Mouse (Mus musculus) heart, embryonic 10.5 days (tissue): ENCODE measurements around the gene Ccdc157. TPM values are rescaled to one million over a fixed set of nuclear protein-coding genes. Genes with fewer than 3 reads are reported as not detected.
A peak's percentile ranks its signal among the peaks of the same experiment; 100 is the strongest.
"Not testable (repeated sequence)": the region's sequence is repeated elsewhere in the genome, so short reads cannot be mapped to it uniquely, and the experiment has no call there.

Source experiments
- DNase-seq: peaks from one replicate; pipeline ENCODE4 v3.0.0-alpha.2; 2017; ENCODE audit warnings: low spot score
- H3K27ac ChIP-seq: fragments of 300-500 bp; sonication (generic); 2 replicates; pipeline ENCODE4 v1.5.1; 2016; ENCODE audit warnings: mild to moderate bottlenecking
- H3K27me3 ChIP-seq: fragments of 300-500 bp; sonication (generic); 2 replicates; pipeline ENCODE4 v1.6.1; 2016; ENCODE audit warnings: mild to moderate bottlenecking; ENCODE audit not compliant: poor library complexity, insufficient read depth, severe bottlenecking
- H3K36me3 ChIP-seq: fragments of 300-500 bp; sonication (generic); 2 replicates; pipeline ENCODE4 v1.6.1; 2016; ENCODE audit warnings: mild to moderate bottlenecking, moderate library complexity
- H3K4me1 ChIP-seq: fragments of 300-500 bp; sonication (generic); 2 replicates; pipeline ENCODE4 v1.6.1; 2016; ENCODE audit warnings: mild to moderate bottlenecking
- H3K4me3 ChIP-seq: fragments of 300-500 bp; sonication (generic); 2 replicates; pipeline ENCODE4 v1.5.1; 2016; ENCODE audit warnings: mild to moderate bottlenecking, moderate library complexity
- H3K9me3 ChIP-seq: fragments of 300-500 bp; sonication (generic); 2 replicates; pipeline ENCODE4 v1.6.1; 2016; ENCODE audit warnings: mild to moderate bottlenecking, moderate library complexity
- WGBS: fragments of 180-500 bp; shearing (Covaris S2); methylation state at CpG from one replicate; pipeline ENCODE4 v1.1.7; 2016; 5-methylcytosine and 5-hydroxymethylcytosine counted together
- polyA plus RNA-seq: library from polyadenylated mRNA; unstranded; fragments of >200 nt; fragmentation: Nextera tagmentation; extraction: Ambion mirVana; gene quantifications from 2 replicates; pipeline ENCODE4 v1.2.1, GENCODE M21; 2016

The Ccdc157 gene
- polyA plus RNA-seq, 1 experiment from 2014 or later = 4.2 TPM

DNA sequence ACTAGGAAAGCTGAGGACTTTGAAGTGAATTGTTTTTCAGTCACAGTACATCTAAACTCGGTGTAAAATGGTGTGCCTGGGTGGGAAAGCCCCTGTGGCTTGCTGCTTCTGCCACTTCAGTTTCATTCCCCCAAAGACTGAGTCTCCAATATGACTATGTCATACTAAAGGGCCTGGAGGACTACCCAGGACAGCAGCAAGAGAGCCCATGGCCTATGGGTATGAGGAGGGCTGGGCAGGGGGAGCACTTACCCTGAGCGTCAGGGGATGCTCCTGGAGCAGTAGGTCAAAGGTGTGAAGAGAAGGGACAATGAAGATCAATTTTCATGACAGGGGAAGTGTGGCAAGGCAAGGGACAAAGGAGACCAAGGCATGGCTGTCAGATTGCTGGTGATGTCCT, 21.1 kb downstream of the Ccdc157 start:
- Histone ChIP-seq H3K4me3 (no peak overlapping the region), H3K4me1 (peaks cover 14% of the 10 kb centered on the region), H3K9me3 (no peaks in the 10 kb centered on the region), H3K36me3 (peaks cover 68% of the 10 kb centered on the region), H3K27ac (no peak overlapping the region), H3K27me3 (no peaks in the 10 kb centered on the region)
- DNase-seq = no peak
- 82% methylated on average over 2 of the region's 2 CpGs for WGBS

DNA sequence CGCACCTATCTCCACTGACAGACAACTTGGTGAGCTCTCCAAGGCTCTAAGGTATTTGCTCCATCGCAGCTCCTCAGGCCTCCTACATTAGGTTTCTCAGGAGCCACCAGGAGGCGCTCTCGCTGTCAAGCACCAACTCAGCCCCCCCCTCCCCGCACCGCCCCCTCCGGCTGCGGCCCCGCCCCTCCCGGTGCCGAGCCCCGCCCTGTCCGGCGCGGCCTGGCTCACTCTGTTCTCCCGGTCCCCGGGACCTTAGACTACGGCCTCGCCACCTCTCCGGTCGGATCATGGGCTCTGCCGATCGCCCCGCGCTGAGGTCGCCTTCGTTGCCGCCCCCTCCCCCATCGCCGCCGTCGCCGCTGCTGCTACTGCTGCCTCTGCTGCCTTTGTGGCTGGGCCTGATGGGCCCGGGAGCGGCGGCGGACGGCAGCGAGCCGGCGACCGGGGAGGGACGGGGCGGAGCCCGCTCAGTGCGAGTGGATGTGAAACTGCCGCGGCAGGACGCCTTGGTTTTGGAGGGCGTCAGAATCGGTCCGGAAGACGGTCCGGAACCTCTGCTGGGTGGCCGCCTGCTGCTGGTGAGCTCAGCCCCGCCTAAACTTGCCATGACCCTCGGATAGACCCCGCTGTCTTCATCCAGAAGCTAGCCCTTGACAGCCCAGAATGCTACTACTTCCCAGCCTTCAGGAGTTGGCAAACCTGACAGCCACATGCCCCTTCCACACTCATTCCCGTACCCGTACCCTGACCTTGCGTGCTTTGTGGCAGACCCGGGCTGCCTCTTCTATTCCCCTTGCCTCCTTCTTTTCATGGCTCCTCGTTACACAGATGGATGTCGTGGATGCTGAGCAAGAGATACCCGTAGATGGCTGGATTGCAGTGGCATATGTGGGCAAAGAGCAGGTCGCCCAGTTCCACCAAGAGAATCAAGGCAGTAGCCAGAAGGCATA, 24.8 kb downstream of the Ccdc157 start, which contains the start of gene Rnf215:
TSS of gene Rnf215 (plus strand) at position 217 of the 950 bp plus-strand sequence.
- H3K27ac ChIP-seq = peak within 1 kb of the TSS; percentile 97
- no peaks in the 10 kb centered on the region for H3K27me3 ChIP-seq
- peaks cover 18% of the 10 kb centered on the region for H3K4me1 ChIP-seq
- no peaks in the 10 kb centered on the region for H3K9me3 ChIP-seq
- peak; percentile 94 for DNase-seq
- 2% methylated on average over 66 of the region's 66 CpGs for WGBS
- H3K36me3 ChIP-seq = peaks cover 31% of the 10 kb centered on the region
- peak within 1 kb of the TSS; percentile 93 for H3K4me3 ChIP-seq

DNA sequence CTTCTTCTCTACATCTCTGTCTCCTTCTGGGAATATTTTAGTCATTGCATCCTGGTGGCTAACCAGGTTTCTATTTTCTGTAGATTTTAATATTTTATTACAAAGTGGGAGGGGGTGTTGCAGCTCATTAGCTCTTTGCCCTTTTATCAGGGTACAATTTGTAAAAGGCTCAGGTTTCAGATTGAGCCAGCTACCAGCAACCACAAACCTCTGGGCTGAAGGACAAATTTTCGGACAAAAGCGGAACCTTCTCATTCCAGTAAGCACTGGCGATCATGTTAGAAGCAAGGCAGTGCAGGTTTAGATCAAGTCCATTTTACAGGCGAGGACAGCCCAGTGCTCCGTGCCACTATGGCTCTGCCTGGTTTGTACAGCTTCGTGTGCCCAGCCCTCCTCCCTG, 25.7 kb downstream of the Ccdc157 start:
- Histone ChIP-seq H3K9me3 (no peaks in the 10 kb centered on the region), H3K4me1 (peaks cover 18% of the 10 kb centered on the region), H3K4me3 (no peak overlapping the region), H3K27me3 (no peaks in the 10 kb centered on the region), H3K36me3 (peaks cover 23% of the 10 kb centered on the region), H3K27ac (no peak overlapping the region)
- 50% methylated on average over 6 of the region's 6 CpGs for WGBS
- no peak for DNase-seq

DNA sequence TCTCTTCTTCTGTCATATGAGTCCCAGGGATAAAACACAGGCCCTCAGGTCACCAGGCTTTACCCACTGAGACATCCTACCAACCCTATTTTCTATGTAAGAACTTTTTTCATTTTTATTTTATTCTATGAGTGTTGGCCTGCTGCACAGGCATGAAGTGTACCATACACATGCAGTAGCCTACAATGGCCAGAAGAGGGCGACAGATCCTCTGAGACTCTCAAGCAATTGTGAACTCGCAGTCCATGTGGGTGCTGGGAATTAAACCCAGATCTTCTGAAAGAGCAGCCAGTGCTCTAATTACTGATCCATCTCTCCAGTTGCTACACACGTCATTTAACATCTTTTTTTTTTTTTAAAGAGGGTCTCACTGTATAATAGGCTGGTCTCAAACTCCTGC, 26.6 kb downstream of the Ccdc157 start:
- no peak for DNase-seq
- no peaks in the 10 kb centered on the region for H3K27me3 ChIP-seq
- no peak overlapping the region for H3K27ac ChIP-seq
- H3K36me3 ChIP-seq = peaks cover 17% of the 10 kb centered on the region
- H3K4me1 ChIP-seq = peaks cover 18% of the 10 kb centered on the region
- no peaks in the 10 kb centered on the region for H3K9me3 ChIP-seq
- 48% methylated on average over 3 of the region's 3 CpGs for WGBS
- no peak overlapping the region for H3K4me3 ChIP-seq

DNA sequence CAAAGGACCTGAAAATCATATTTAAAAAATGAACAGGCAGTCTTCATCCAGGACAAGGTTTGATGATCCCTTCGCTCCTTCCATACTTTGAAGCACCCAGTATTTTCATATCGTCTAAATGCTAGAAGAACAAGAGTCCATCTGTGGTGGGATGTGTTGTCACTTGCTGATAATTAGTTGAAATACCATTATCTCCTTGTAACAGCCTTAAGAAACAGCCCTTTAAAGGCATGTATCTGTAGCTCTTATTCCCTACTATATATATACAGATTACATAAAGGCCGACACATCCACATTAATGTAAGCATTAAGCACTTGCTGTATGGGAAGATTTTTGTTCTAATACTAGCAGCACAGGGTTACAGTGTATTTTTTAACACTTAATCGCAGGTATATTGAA, 31.6 kb downstream of the Ccdc157 start:
- H3K36me3 ChIP-seq, H3K4me3 ChIP-seq, H3K27ac ChIP-seq, H3K9me3 ChIP-seq, DNase-seq, H3K4me1 ChIP-seq, H3K27me3 ChIP-seq: not testable (repeated sequence)
- WGBS = 78% methylated on average over 4 of the region's 4 CpGs

DNA sequence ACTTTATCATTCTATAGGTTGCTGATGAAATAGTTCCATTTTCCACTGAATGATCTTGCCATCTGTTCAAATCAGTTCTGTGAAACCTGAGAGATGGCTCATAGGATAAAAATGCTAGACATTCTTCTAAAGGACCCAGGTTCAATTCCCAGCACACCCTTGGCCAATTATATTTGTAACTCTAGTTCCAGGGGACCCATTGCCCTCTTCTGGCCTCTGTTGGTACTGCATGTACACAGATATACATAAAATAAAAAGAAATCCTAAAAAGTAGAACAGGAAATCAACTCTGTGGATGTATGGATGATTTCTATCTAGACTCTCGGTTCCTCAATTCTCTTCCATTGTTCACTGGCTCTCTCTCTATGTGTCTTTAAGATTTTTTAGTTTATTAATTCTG, 33.0 kb downstream of the Ccdc157 start:
- DNase-seq = no peak
- Histone ChIP-seq H3K4me3 (no peak overlapping the region), H3K27me3 (peaks cover under 1% of the 10 kb centered on the region; the same call in 1 of the 2 replicates), H3K36me3 (no peaks in the 10 kb centered on the region), H3K4me1 (peaks cover 4% of the 10 kb centered on the region; the same call in 1 of the 2 replicates), H3K9me3 (no peaks in the 10 kb centered on the region; the same call in none of the 2 replicates), H3K27ac (no peak overlapping the region)
- WGBS = 78% methylated on average over 1 of the region's 1 CpGs

DNA sequence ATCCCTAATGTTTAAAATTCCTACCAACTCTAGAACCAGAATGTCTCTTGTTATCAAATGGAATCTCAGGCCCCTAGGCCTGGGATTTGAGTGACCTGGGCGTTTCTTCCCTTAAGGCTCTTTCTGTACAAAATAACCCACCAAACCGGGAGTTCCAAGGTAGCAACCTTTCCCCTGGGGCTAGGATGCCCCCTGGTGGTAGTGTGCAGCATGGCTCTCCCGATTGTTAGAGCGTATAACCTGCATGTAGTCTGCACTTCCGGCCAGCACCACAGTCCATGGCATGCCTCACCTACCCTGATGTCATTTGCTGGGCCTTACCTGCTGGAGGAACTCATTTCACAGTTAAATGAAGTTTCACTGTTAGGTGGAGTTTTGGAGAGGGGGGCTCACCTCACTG, 36.2 kb downstream of the Ccdc157 start:
- peaks cover 17% of the 10 kb centered on the region for H3K4me1 ChIP-seq
- H3K9me3 ChIP-seq = no peaks in the 10 kb centered on the region; the same call in none of the 2 replicates
- H3K4me3 ChIP-seq = no peak overlapping the region
- WGBS = 66% methylated on average over 5 of the region's 5 CpGs
- DNase-seq = no peak
- no peaks in the 10 kb centered on the region for H3K36me3 ChIP-seq
- H3K27me3 ChIP-seq = peaks cover 29% of the 10 kb centered on the region
- no peak overlapping the region for H3K27ac ChIP-seq

DNA sequence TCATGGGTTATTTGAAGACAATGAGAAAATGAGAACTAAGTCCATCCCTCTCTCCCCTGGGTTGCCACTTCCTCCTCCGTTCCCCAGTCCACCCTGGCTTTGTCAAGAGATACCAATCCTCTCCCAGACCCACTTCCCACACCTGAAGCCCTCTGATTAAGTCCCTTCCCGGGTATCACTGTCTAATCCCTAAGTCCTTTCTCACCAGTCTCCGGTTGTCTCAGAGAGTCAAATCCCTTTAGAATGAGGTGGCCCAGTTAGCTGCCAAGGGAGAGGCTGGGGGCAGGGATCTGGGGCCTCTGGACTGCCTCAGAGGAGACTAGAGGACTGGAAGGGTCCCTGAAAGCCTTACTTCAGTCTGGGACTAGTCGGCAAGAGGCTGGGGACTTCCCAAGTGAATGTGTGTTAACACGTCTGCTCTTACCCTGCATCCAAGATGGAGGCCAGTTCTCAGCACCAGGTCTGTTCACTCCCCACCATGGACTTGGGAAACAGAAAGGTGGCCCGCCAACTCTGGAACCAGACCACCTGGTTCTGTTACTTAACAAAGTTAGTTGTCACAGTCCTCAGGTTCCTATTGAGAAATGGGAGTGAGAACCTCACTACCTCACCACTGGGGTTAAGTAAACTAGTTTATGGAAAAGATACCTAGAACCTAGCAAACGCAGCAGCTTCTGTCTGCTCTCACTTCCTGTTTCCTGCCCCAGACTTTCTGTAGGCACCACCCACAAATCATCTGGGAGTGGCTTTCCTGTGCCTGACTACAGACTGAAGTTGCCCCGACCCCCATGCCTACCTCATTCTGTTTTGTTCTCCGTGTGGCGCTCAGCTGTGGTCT, 37.1 kb downstream of the Ccdc157 start, which contains the start of gene Sec14l2:
TSS of gene Sec14l2 (minus strand) at position 674 of the 838 bp plus-strand sequence.
- H3K27me3 ChIP-seq = peaks cover 38% of the 10 kb centered on the region
- no peaks in the 10 kb centered on the region for H3K36me3 ChIP-seq
- H3K27ac ChIP-seq = no peak within 1 kb of the TSS
- H3K4me1 ChIP-seq = peaks cover 26% of the 10 kb centered on the region
- 70% methylated on average over 10 of the region's 10 CpGs for WGBS
- DNase-seq = no peak
- no peaks in the 10 kb centered on the region; the same call in none of the 2 replicates for H3K9me3 ChIP-seq
- no peak within 1 kb of the TSS for H3K4me3 ChIP-seq

DNA sequence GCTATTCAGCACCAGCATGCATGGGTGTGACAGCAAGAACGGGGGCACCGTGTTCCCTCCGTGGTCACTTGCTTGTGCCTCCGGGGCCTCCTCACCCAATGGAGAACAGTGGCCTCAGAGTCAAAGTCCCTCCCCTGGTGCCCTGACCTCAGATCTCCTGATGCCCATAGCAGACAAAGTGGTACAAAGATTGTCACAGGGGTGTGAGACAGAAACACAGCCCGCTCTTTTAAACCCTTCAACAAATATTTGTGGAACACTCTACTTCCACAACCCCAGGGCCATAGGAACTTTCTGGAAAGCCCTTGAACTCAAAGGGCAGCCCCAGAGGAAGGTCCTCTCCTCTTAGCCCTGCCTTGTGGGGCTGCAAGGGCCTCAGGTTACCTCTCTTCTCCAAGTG, 37.9 kb downstream of the Ccdc157 start:
- H3K27ac ChIP-seq = no peak overlapping the region
- WGBS = 82% methylated on average over 5 of the region's 5 CpGs

DNA sequence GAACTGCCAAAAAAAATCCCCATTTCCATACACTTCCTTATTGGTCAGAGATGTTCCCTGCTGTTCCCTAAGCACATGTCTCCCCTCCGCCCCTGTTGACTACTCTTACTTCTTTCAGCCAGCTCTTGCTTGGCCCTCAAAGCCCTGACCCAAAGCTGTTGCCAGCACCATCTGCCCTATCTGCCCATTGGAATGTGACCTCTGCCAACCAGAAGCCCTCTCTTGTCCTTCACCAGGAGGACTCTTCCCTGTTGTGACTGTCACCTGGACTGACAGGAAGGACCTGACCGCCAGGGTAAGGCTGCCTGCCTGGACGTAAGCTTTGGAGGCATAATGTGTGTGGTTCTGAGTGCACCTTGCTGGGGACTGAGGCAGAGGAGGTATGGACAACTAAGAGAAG, 38.4 kb downstream of the Ccdc157 start:
- no peaks in the 10 kb centered on the region for H3K36me3 ChIP-seq
- no peak for DNase-seq
- WGBS = 77% methylated on average over 3 of the region's 3 CpGs
- no peak overlapping the region for H3K4me3 ChIP-seq
- peaks cover 34% of the 10 kb centered on the region for H3K4me1 ChIP-seq
- H3K27ac ChIP-seq = no peak overlapping the region
- H3K27me3 ChIP-seq = peaks cover 51% of the 10 kb centered on the region
- H3K9me3 ChIP-seq = no peaks in the 10 kb centered on the region; the same call in none of the 2 replicates

More for the DNA sequence above, 37.9 kb downstream of the Ccdc157 start:
- H3K27me3 ChIP-seq = peaks cover 45% of the 10 kb centered on the region
- no peak overlapping the region for H3K4me3 ChIP-seq
- H3K4me1 ChIP-seq = peaks cover 34% of the 10 kb centered on the region
- DNase-seq = no peak
- no peaks in the 10 kb centered on the region; the same call in none of the 2 replicates for H3K9me3 ChIP-seq
- H3K36me3 ChIP-seq = no peaks in the 10 kb centered on the region

DNA sequence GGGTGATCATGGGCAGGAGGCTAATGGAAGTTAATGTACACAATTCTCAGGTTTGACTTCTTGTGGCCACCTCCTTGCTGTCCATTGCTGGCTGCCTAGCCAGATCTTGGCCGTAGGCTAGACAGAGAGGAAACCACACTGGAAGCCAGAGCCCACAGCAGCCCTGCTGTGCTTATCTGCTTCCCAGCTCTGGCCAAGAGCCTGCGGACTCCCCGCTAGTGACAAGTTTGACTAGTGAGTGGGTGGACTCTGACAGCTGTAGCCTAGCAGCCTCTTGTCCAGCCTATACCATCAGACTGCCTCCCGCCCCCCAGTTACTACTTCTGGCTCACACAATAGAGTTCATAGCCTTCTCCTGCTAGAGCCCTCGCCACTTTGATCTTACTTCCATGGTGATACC, 40.5 kb downstream of the Ccdc157 start:
- DNase-seq = no peak
- peaks cover 59% of the 10 kb centered on the region for H3K27me3 ChIP-seq
- no peaks in the 10 kb centered on the region for H3K9me3 ChIP-seq
- H3K36me3 ChIP-seq = no peaks in the 10 kb centered on the region
- peaks cover 34% of the 10 kb centered on the region for H3K4me1 ChIP-seq
- H3K4me3 ChIP-seq = no peak overlapping the region
- 0 out of 2 replicates have a peak overlapping the region, but pooled peaks have one; percentile 3 for H3K27ac ChIP-seq
- 32% methylated on average over 5 of the region's 5 CpGs for WGBS

DNA sequence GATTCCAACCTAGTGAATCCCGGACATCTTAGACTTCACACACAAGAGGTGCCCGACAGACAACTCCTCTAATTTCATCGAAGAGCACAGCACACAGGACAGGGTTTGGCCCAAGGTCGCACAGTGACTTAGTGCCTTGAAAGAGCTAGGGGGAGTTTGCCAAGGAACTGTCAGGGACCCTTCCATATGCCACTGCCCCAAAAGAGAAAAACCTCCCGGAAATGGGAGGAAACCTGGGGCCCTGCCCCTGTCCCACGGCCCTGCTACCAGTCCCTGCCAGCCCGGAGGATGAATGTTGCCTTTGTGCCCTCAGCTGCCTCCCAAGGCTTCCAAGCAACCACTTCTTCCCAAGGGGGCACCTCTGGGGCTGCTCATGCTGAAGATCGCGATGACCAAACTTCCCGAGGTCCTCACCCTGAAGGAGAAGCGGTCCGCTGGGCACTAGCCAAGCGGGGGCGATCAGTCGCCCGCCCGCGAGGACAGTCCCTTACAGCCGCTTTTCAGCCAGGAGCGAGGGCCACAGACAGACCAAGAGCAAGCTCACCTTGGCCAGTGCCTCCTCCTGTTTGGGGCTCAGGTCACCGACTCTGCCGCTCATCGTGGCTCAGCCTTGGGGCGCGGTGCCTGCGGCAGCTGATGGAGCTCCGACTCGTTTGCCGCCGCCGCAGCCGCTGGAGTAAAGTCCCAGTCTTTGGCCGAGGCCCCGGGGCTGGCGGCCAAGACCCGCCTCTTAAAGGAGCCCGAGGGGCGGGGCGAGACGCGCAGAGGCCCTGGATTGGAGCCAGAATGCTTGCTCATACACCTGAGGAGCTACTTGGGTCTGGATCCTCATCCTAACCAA, 41.8 kb downstream of the Ccdc157 start:
- Histone ChIP-seq H3K36me3 (no peaks in the 10 kb centered on the region), H3K9me3 (no peaks in the 10 kb centered on the region), H3K27ac (peak overlapping the region; percentile 69), H3K4me1 (peaks cover 34% of the 10 kb centered on the region), H3K27me3 (peaks cover 59% of the 10 kb centered on the region), H3K4me3 (peak overlapping the region; percentile 65)
- 4% methylated on average over 41 of the region's 41 CpGs for WGBS
- DNase-seq = no peak
